Mouse (Mus musculus): ENCODE measurements around the gene Lipn.

GRCm38 (mm10) chr19:34120107-34120731 lies 53.1 kb downstream of the Lipn start:
- TF ChIP-seq CTCF (IDR thresholded peaks at IDR 0.05; ENCODE audit: low read depth) (no peak), EP300 (optimal IDR thresholded peaks at IDR 0.05) (no peak)
